Mouse (Mus musculus) G1E (cell line): ENCODE data around the gene Apol7b. TPM values are rescaled to one million over a fixed set of nuclear protein-coding genes. Genes with fewer than 3 reads are reported as not detected.
"Not testable (repeated sequence)": the region's sequence is repeated elsewhere in the genome, so short reads cannot be mapped to it uniquely, and the experiment has no call there.

Experiments
- ATAC-seq: 2 replicates; pipeline ENCODE4 v1.8.0; 2016; ENCODE audit warnings: mild to moderate bottlenecking; ENCODE audit not compliant: insufficient number of reproducible peaks, poor library complexity, low FRiP score, severe bottlenecking; ENCODE audit errors: extremely low read depth
- DNase-seq: peaks from one replicate; pipeline ENCODE4 v3.0.0; 2012; ENCODE audit warnings: low spot score
- H3K27me3 ChIP-seq: 2 replicates; pipeline ENCODE4 v1.6.1; 2012; ENCODE audit warnings: mild to moderate bottlenecking, low read length, inconsistent platforms; ENCODE audit not compliant: insufficient read depth
- H3K36me3 ChIP-seq: replicated peaks from 2 replicates; pipeline ENCODE3; 2012; ENCODE audit warnings: mild to moderate bottlenecking, inconsistent platforms
- H3K4me1 ChIP-seq: 2 replicates; pipeline ENCODE4 v1.6.1; 2012; ENCODE audit warnings: low read depth, low read length, inconsistent platforms, mixed read lengths; ENCODE audit not compliant: insufficient read depth
- H3K4me3 ChIP-seq: 2 replicates; pipeline ENCODE4 v1.5.1; 2012; ENCODE audit warnings: low read depth, mild to moderate bottlenecking, inconsistent platforms, low read length, moderate library complexity, mixed read lengths
- H3K9me3 ChIP-seq: replicated peaks from 2 replicates; pipeline ENCODE4 v1.6.1; 2012; ENCODE audit warnings: inconsistent platforms
- GATA2 ChIP-seq: IDR thresholded peaks from 2 replicates; pipeline ENCODE4 v1.6.1; 2012; ENCODE audit warnings: low read depth, low read length, inconsistent platforms, borderline replicate concordance
- polyA plus RNA-seq: library from polyadenylated mRNA; stranded (reverse); fragments of >175 nt; gene quantifications from 2 replicates; pipeline ENCODE4 v1.2.3, GENCODE M21; 2012
- total RNA-seq, 2 experiments: library from RNA; stranded (forward) in 1 of 2; stranded (reverse) in 1 of 2; fragments of 200-1000 nt in 1 of 2; fragments of >200 nt in 1 of 2; fragmentation: Nextera tagmentation in 1 of 2; gene quantifications; 2 replicates each; pipeline ENCODE4 v1.2.3; 2014 to 2017

Gene Apol7b
- total RNA-seq (2014; fragmentation: Nextera tagmentation) (not detected in 2 replicates), total RNA-seq (2017) (not detected in 2 replicates), polyA plus RNA-seq (not detected in 2 replicates)

DNA sequence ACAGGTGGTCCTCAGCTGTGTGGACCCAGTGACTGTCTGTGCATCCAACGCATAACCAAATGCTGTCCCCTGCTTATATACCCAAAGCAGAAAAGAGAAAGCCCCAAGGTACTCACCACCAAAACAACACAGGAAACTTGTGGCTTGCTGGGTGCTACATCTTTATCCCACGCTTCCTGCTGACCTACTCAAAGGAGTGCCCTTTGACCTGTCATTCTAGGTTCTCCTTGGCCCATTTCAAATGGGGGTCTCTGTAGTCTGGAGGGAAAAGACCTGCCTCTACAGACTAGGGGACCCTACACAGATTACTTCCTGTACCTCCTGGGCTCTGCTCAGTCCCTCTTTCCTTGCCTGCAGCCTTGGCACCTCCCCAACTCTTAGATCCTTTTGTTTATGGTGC is at the start of gene Apol7b:
Gene Apol7b (minus strand): TSS at position 101 of the 400 bp plus-strand sequence.
- H3K9me3 ChIP-seq, ATAC-seq, H3K4me3 ChIP-seq, H3K4me1 ChIP-seq, H3K36me3 ChIP-seq, H3K27me3 ChIP-seq, DNase-seq: not testable (repeated sequence)

DNA sequence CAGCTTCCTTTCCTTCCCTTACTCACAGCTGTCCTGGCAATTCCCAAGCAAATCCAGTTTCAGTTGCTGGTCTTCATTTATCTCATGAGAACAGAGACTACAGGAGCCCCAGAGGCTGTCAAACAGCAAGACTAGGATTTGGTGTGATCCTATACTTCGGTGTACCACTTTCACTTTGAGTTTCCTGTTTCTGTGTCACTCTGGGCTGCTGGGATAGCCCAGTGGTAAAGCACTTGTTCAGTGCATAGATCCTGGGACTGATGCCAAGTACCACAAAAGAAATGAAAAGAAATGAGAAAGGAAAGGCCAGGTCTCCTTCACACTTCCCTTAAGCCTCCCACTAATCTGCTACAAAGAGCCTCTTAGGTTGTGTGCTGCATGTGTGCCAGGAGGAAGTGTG is 47.4 kb upstream of the Apol7b start:
- H3K4me1 ChIP-seq, DNase-seq, H3K9me3 ChIP-seq, ATAC-seq, H3K4me3 ChIP-seq, H3K27me3 ChIP-seq, H3K36me3 ChIP-seq: not testable (repeated sequence)

DNA sequence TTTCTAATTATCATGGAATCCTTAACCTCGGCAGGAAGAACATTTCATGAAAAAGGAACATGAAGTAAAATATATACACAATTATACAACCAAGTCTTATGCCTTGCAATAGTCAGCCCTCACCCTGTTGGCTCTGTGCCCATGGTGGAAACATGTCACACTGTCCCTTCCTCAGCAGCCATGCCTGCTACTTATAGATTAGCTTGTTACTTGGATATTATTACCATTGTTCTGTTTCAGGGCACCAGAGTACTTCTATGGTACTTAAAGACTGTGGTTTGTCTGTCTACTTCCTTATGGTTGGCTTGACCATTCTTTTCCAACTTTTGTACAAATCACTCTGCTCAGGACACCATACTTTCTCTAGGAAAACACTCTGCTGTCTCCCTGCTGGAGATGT is 45.9 kb upstream of the Apol7b start:
- not testable (repeated sequence) for ATAC-seq, H3K4me1 ChIP-seq, H3K36me3 ChIP-seq, H3K4me3 ChIP-seq, DNase-seq, H3K27me3 ChIP-seq, H3K9me3 ChIP-seq

DNA sequence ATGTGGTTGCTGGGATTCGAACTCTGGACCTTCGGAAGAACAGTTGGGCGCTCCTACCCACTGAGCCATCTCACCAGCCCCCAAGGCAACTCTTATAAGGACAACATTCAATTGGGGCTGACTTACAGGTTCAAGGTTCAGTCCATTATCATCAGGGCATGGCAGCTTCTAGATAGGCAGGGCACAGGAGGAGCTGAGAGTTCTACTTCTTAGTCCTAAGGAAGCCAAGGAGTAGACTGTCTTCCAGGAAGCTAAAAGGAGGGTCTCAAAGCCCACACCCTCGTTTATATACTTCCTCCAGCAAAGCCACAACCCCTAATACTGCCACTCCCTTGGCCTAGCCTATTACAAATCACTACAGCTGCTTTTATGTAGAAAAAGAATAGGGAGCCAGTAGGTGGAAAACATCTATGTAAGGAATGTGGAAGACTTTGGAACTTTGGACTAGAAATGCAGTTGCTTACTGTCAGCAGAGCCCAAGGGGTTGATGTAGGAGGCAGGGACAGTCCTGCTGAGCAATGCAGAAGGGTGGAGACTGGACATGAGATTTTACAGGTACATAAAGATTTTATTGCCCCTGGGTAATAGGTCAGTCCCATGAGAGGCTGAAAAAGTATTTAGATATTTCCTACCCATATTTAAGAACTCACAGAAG is 35.0 kb upstream of the Apol7b start:
- Histone ChIP-seq H3K4me3 (no peak overlapping the region), H3K27me3 (peaks cover 10% of the 10 kb centered on the region), H3K36me3 (no peaks in the 10 kb centered on the region), H3K9me3 (no peaks in the 10 kb centered on the region), H3K4me1 (no peaks in the 10 kb centered on the region)
- ATAC-seq (no peak), DNase-seq (no peak)
- no peak for TF ChIP-seq GATA2

DNA sequence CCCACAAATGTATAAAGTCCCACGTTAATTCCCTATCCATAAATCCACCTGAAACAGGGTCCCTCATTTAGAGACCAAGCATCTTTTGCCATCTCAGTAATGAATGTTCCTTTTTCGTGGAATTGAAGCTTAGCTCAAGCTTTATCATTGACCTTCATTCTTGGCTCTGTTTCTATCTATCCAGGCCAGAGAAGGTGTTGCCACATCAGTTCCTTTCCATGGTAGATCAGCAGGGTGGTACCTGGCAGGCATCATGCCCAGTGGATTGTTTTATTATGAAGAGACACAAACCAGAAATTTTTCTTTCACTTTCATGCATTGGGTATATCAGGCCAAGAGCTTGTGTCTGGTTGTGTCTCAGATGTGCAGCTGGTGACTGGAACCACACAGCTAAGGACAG is 29.4 kb upstream of the Apol7b start, which contains the start of gene Apol10a:
Gene Apol10a (plus strand): TSS at position 355 of the 400 bp plus-strand sequence.
- ATAC-seq, DNase-seq, H3K4me3 ChIP-seq, H3K9me3 ChIP-seq, H3K27me3 ChIP-seq, H3K4me1 ChIP-seq, H3K36me3 ChIP-seq: not testable (repeated sequence)

- not testable (repeated sequence) for ATAC-seq, H3K36me3 ChIP-seq, H3K4me1 ChIP-seq, DNase-seq, H3K4me3 ChIP-seq, H3K9me3 ChIP-seq, H3K27me3 ChIP-seq
Measured at GRCm38 (mm10) chr15:77474699-77475390, 27.6 kb upstream of the Apol7b start.

GRCm38 (mm10) chr15:77449927-77450326 is 2.6 kb upstream of the Apol7b start:
- not testable (repeated sequence) for H3K36me3 ChIP-seq, H3K27me3 ChIP-seq, H3K4me1 ChIP-seq, DNase-seq, ATAC-seq, H3K4me3 ChIP-seq, H3K9me3 ChIP-seq

DNA sequence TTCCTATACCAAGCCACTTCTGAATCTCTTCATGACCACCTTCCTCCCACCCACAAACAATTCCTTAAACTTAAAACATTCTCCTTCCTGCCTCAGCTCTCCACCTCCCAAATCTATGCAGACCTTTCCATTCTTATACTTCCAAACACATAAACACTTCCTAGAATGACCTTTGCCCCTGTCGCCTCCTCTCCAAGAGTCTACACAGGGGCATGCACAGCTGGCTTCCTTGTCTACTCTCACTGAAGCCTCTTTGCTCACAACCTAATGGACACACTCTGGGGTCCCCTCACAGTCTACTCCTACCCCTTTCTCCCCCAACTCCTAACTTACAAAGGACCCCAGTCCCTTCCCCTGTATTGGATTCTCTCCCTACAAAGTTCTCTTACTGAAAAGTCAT is 1.6 kb downstream of the Apol7b start:
- not testable (repeated sequence) for H3K9me3 ChIP-seq, H3K4me1 ChIP-seq, H3K36me3 ChIP-seq, ATAC-seq, DNase-seq, H3K4me3 ChIP-seq, H3K27me3 ChIP-seq

GRCm38 (mm10) chr15:77444746-77445145 is 2.5 kb downstream of the Apol7b start:
- not testable (repeated sequence) for H3K9me3 ChIP-seq, H3K4me3 ChIP-seq, H3K4me1 ChIP-seq, H3K36me3 ChIP-seq, DNase-seq, ATAC-seq, H3K27me3 ChIP-seq

DNA sequence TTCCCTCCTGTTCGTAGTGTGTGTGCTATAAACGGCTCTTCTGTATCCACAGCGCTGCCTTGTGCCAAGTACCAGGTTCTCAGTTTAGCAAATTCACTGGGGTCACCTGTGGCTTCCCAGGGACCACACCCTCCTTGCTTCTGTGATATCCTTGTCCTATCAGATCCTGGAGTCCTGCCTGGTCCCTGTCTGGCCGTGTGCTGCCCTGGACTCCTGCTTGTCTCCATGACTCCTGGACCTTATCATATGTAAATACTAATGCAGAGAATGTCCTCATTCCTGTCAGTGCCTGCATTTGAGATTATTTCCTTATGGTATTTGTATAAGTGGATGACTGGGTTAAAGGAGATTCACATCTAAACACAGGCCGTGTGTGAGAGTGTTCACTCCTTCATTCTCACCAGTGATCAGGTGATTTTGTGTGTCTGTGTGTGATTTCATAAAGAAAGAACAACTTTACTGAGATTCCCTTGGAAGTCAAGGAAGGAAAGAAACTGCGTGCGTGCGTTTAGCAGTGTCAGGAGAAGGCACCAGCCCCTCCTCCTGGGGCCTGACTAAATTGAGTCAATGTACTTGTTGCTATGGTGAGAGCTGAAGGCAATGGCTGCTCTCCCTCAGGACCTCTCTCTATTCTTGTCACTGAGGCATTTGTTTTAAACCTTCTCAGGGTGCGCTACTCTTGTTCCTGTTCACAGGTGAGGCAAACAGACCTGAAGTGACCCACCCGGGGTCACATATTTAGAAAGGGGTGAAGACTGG is 18.4 kb downstream of the Apol7b start:
- not testable (repeated sequence) for ATAC-seq

GRCm38 (mm10) chr15:77422925-77423324 is 24.4 kb downstream of the Apol7b start:
- not testable (repeated sequence) for H3K27me3 ChIP-seq, ATAC-seq, H3K4me3 ChIP-seq, DNase-seq, H3K9me3 ChIP-seq, H3K36me3 ChIP-seq, H3K4me1 ChIP-seq

More for the DNA sequence above, 18.4 kb downstream of the Apol7b start:
- H3K4me3 ChIP-seq, H3K36me3 ChIP-seq, H3K27me3 ChIP-seq, H3K4me1 ChIP-seq, H3K9me3 ChIP-seq, DNase-seq: not testable (repeated sequence)
